Mouse (Mus musculus) neural tube, embryonic 10.5 days (tissue): ENCODE measurements around the gene Gm49601.

Experiments
- DNase-seq: peaks from one replicate; pipeline ENCODE4 v3.0.0-alpha.2; 2017; ENCODE audit warnings: low spot score; ENCODE audit errors: extremely low spot score

The Gm49601 gene

DNA sequence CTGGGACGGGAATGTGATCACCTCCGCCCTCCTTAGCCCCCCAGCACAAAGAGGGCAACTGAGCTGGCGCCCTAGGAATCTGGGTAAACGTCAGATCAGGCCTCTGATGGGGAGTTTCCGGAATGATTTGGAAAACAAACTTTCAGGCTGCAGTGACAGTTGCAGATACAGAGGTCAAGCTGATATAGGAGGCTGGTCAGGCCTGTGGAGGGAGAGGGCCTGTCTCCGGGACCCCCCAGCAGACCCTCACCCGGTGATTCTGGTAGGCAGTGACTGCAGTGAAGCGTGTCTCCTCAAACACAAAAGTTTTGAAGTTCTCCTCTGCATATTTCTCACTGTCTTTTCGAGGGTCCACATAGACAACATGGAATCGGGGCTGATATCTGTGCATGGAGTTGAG, 43.1 kb downstream of the Gm49601 start:
- no peak for DNase-seq

DNA sequence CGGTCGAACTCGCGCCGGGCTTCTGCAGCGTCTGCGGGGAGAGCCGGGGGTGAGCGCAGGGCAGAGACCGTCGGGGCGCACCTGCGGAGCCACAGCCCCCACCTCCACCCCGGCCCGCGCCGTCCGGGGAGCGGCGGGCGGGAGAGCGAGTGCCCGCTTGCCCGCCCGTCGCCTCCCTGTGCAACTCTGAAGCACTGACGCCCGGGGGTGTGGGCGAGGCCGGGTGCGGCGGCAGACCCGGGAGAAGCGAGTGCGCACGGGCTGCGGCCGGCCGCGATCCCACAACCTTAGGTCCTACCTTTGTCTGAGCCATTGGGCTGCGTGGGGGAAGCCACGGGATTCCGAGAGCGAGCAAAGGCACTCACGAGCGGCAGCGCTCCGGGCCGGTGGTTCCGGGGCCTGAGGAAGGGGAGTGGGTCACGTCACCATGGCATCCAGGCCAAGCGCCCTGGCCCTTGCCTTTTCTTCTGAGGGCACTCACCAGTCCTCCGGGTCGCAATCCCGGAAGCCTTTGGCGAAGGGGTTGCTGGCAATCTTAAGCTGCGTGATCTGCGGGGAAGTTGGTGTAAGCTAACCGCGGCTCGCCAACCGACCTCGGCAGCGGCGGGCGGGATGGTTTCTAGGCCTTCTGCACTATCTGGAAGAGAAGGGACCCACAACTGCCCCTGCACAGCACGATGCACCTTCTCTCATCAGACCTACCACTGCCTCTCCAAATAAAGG, 43.6 kb downstream of the Gm49601 start:
- DNase-seq: peak; percentile 66

DNA sequence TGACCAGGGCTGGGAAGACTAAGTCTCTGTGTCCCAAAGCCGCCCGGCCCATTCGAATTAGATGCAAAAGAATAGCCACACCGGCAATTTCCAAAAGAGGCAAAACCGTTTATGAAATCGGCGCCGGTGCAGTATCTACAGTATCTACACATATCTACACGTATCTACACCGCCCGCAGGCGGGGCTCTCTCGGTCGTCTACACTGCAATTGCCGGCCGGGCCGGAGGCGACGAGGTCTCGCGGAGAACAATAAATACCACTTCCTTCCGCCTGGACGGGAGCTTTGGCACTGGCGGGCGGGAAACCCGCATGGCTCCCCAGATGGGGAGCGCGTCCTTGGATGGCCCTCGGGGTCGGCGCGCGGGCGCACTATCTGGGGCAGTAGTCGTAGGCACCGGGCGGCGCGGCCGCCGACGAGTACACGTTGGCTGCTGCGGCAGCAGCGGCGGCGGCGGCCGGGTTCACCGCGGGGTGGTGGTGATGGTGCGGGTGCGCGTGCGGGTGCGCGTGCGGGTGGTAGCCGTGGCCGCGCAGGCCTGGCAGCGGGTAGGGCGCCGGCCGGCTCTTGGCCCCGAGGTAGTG, 44.5 kb downstream of the Gm49601 start:
- DNase-seq: peak; percentile 55

DNA sequence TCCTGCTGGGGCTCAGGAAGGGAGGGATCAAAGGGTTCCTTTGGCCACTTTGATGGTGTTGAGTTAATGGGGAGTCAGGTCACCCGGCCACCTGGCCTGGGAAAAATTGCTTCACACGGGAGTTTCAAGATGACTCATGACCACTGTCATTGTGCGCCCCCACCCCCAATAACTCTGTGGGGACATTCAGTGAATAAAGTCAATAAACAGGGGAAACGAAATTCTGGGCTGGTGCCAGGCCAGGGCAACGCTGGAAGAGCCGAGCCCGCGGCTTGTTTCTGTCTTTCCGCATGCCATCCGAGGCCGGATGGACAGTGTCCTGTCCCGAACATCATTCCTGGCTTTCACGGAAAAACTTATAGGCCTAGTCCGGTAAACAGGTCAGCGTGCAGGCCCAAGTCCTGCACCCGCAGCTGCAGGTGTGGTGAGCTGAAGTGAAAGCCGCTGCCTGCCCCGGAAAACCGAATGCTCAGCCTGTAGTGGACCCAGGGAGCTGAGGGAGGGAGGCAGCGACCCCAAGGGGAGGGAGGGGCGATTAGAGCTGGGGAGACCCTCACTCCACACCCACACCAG, 45.1 kb downstream of the Gm49601 start:
- peak; percentile 57 for DNase-seq

DNA sequence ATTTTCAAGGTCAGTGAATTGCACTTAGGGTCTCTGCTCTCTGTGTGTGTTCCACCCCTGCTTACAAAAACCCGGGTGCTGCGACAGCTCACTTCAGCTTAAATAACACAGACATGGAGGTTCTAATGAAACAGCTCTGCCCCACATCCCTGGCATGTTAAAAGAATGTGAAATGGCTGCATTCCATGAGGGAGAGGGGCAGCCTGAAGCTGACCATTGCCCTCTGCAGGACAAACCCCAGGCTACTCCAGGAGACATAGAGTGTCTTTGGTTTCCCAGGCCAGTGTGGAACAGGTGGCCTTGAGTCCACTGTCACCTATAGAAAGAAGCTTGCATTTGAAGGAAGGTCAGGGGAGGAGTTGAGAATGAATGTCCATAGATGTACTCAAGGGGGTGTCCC, 45.8 kb downstream of the Gm49601 start:
- DNase-seq: no peak

DNA sequence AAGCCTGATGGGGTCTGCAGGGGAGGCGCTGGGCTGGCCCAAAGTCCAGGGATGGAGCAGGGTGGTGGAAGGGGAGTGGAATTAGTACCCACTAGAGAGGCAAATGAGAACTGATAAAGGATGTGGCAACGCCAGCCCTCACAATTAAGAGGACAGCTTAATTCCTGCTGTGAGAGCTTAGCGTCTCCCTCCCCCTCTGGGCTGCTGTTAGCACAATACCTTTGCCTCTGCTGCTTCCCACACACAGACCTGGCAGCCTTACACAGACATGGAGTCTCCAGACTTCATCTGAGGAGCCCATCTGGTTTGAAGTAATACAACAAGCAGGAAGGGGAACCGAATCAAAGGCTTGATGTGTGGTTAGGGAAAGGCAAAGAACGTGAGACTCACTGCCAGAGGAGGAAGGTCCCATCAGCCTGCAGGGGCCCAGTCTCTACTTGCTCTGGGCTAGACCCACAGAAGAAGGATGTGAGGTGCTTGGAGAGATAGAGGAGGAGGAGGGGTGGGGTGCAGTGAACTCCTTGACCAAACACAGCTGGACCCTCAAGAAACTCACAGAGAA, 48.5 kb downstream of the Gm49601 start:
- no peak for DNase-seq

DNA sequence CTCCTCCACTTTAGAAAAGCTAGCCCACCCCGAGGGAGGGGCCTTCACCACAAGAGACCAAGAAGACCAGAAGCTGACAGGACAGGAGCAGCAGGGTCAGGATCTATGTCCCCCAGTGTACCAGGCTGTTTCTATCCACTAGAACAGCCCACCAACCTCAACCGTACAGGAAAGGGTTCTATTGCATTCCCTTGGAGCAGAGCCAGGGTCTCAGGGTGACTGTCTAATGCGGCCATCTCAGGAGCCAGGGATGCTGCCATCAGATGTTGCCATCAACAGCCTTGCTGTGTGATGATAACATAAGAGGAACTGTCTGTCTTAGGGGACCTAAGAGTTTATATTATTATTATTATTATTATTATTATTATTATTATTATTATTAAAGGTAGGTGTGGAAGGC, 49.2 kb downstream of the Gm49601 start:
- no peak for DNase-seq

DNA sequence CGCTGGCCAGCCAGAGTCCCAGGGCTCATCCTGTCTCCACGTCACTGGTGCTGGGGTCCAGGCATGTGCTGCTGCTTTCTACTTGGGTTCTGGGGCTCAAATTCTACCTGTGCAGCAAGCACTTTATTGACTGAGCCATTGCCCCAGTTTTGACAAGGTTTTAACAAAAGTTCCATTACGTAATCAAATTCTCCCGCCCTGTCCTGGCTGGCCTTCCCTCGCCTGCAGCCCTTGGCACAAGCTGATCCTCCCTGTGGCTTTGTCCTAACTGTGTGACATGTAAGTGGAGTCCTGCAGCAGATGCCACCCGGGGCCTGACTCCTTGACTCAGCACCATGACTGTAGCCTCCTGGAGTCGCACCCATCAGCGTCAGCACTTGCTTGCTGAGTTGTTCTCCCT, 52.0 kb downstream of the Gm49601 start:
- no peak for DNase-seq
